Mouse (Mus musculus) cerebellum, adult 2 months (tissue): ENCODE results near the gene Matn4. TPM values are rescaled to one million over a fixed set of nuclear protein-coding genes. Genes with fewer than 3 reads are reported as not detected.

Experiments
- DNase-seq, 2 experiments: peaks; one replicate each; pipeline ENCODE4 v3.0.0; 2021
- H3K27ac ChIP-seq: fragments of 200-500 bp; 2 replicates; pipeline ENCODE4 v1.5.1; 2012; ENCODE audit warnings: low read length, control low read depth, inconsistent platforms; ENCODE audit not compliant: insufficient read depth
- H3K27me3 ChIP-seq: fragments of 200-500 bp; 2 replicates; pipeline ENCODE4 v1.6.1; 2012; ENCODE audit warnings: inconsistent platforms, mild to moderate bottlenecking, low read length, moderate library complexity; ENCODE audit not compliant: control insufficient read depth, insufficient read depth
- H3K4me1 ChIP-seq: fragments of 200-500 bp; 2 replicates; pipeline ENCODE4 v1.6.1; 2011; ENCODE audit warnings: low read length; ENCODE audit not compliant: control insufficient read depth, insufficient read depth
- H3K4me3 ChIP-seq: fragments of 200-500 bp; replicated peaks from 2 replicates; pipeline ENCODE3; 2011; ENCODE audit warnings: mild to moderate bottlenecking, low read depth, low read length, control low read depth; ENCODE audit not compliant: insufficient read depth
- CTCF ChIP-seq: fragments of 200-500 bp; IDR thresholded peaks from 2 replicates; pipeline ENCODE4 v1.5.1; 2011; ENCODE audit warnings: low read depth, mild to moderate bottlenecking, control low read depth, low read length, moderate library complexity, borderline replicate concordance; ENCODE audit not compliant: insufficient read depth
- POLR2A ChIP-seq: fragments of 200-500 bp; IDR thresholded peaks from 2 replicates; pipeline ENCODE4 v1.6.1; 2011; ENCODE audit warnings: low read length, control low read depth, borderline replicate concordance; ENCODE audit not compliant: insufficient read depth
- WGBS: fragments of 180-500 bp; shearing (Covaris S2); methylation state at CpG from one replicate; pipeline ENCODE4 v1.1.7; 2018; 5-methylcytosine and 5-hydroxymethylcytosine counted together
- polyA plus RNA-seq: library from polyadenylated mRNA; depleted of rRNA; stranded (reverse); fragments of >200 nt; gene quantifications from 2 replicates; pipeline ENCODE4 v1.2.3, GENCODE M21; 2012

Matn4 gene
- polyA plus RNA-seq, 1 experiment: 5.9 TPM

DNA sequence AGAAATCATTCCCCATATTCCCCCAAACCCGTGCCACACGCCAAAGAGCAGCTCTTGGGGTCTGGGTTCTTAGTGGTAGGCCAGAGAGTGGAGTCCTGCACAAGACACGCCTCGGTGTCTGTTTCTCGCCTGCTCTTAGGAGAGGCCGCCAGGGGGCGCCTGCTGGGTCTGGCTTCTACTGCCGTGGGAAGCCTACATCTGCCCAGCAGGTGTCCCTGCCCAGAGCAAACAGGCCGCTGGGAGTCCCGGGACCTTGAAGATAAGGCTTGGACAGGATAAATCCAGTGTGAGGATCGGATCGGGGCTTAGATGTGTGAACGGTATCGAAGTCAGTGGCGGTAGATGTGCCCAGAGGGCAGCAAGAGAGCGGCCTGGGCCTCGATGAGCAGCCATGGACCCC lies 2.1 kb downstream of the Matn4 start, which contains the start of gene Rbpjl:
Gene Rbpjl, plus strand, starts transcription at position 236 of the 400 bp plus-strand sequence.
- peak; percentile 60 for TF ChIP-seq CTCF
- TF ChIP-seq POLR2A: no peak
- H3K27ac ChIP-seq: no peak within 1 kb of the TSS
- H3K4me1 ChIP-seq: no peaks in the 10 kb centered on the region
- H3K27me3 ChIP-seq: no peaks in the 10 kb centered on the region; the same call in 1 of the 2 replicates
- 6% methylated on average over 17 of the region's 17 CpGs for WGBS
- H3K4me3 ChIP-seq: no peak within 1 kb of the TSS
- DNase-seq: peak; percentile 40 to 44

- 73% methylated on average over 12 of the region's 12 CpGs for WGBS
These were observed 8.0 kb downstream of the Matn4 start for GRCm38 (mm10) chr2:164396911-164397310.

DNA sequence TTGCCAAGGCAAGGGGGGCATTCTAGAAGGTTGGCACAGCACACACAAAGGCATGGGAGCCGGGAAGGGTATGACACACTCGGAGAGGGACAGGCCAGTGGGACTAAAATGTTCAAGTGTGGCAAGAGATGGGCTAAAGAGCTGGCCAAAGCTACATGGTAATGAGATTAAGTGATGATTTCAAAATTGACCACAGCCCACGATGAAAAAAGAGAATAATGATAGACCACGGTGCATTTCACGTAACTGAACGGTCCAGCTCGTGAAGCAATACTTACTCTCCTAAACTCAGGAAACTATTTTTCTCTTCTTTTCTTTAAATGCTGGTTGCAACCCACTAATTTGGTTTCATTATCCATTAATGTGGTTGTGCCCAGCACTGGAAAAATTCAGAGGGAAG lies 8.9 kb downstream of the Matn4 start:
- DNase-seq: no peak
- Histone ChIP-seq H3K27ac (no peak overlapping the region), H3K4me1 (no peaks in the 10 kb centered on the region; the same call in 1 of the 2 replicates), H3K27me3 (no peaks in the 10 kb centered on the region), H3K4me3 (no peak overlapping the region)
- no peak for TF ChIP-seq CTCF
- TF ChIP-seq POLR2A: no peak
- WGBS: 92% methylated on average over 7 of the region's 7 CpGs

More at GRCm38 (mm10) chr2:164396911-164397310, 8.0 kb downstream of the Matn4 start:
- Histone ChIP-seq H3K27ac (no peak overlapping the region), H3K27me3 (no peaks in the 10 kb centered on the region), H3K4me1 (no peaks in the 10 kb centered on the region; the same call in 1 of the 2 replicates), H3K4me3 (no peak overlapping the region)
- TF ChIP-seq CTCF: no peak
- TF ChIP-seq POLR2A: no peak
- no peak for DNase-seq

GRCm38 (mm10) chr2:164393126-164393525 lies 11.8 kb downstream of the Matn4 start:
- Histone ChIP-seq H3K27ac (no peak overlapping the region), H3K27me3 (no peaks in the 10 kb centered on the region), H3K4me1 (no peaks in the 10 kb centered on the region; the same call in 1 of the 2 replicates), H3K4me3 (no peak overlapping the region)
- no peak for DNase-seq
- TF ChIP-seq POLR2A: no peak
- no peak for TF ChIP-seq CTCF
- WGBS: 82% methylated on average over 29 of the region's 29 CpGs

DNA sequence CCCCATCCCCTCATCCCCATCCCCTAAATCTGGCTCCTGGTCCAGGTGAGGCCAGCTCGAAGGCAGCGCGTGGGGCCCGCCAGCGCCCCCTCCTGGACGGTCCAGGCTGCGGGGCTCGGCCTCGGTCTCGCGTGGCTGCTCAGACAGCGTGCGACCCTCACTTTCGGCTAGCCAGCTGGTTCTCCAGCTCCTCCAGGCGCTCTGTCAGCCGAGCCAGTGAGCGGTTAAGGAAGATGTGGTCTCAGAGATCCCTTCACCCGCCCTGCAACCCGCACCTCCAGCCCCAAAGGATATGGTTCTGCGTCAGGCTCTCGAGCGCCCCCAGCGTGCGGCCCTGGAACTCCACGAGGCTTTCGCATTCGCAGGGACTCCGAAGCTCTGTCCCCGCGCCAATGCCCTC lies 15.5 kb downstream of the Matn4 start:
- 1% methylated on average over 30 of the region's 30 CpGs for WGBS

GRCm38 (mm10) chr2:164389020-164389419 lies 15.9 kb downstream of the Matn4 start, which contains the start of gene Slpi:
Gene Slpi (minus strand): TSS chr2:164389095.
- Histone ChIP-seq H3K4me1 (no peaks in the 10 kb centered on the region), H3K4me3 (peak within 1 kb of the TSS; percentile 70), H3K27ac (no peak within 1 kb of the TSS), H3K27me3 (no peaks in the 10 kb centered on the region)
- peak; percentile 23 to 27 for DNase-seq
- WGBS: 2% methylated on average over 17 of the region's 17 CpGs
- TF ChIP-seq CTCF: no peak
- TF ChIP-seq POLR2A: no peak

More for the DNA sequence above, 15.5 kb downstream of the Matn4 start:
- Histone ChIP-seq H3K4me1 (no peaks in the 10 kb centered on the region), H3K27ac (no peak overlapping the region), H3K4me3 (peak overlapping the region; percentile 70), H3K27me3 (no peaks in the 10 kb centered on the region)
- no peak for TF ChIP-seq POLR2A
- TF ChIP-seq CTCF: peak; percentile 66
- DNase-seq: peak; percentile 78 to 89

DNA sequence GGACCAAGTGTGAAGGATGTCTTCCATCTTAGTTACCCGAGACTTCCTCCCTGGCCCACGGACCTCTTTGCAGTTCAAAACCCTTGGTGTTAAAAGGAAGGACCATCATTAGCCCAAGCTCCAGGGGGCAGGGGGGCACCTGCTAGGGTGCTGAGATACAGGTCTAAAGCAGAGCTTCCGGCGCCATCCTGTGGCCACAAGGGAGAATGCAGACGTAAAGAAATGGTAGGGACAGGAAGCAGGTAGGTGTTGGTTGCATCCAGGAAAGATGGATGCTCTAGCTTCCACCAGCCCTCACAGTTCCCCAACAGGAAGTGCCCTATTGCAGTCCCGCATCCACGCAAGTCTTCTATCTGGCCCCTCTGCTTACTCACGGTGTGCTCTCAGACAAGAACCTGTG lies 18.0 kb downstream of the Matn4 start:
- 44% methylated on average over 8 of the region's 8 CpGs for WGBS
- Histone ChIP-seq H3K4me1 (no peaks in the 10 kb centered on the region), H3K27me3 (no peaks in the 10 kb centered on the region), H3K4me3 (no peak overlapping the region), H3K27ac (no peak overlapping the region)
- TF ChIP-seq POLR2A (no peak), CTCF (peak; percentile 56)
- DNase-seq: peak; percentile 23 to 25
